Mouse (Mus musculus): ENCODE measurements around the gene Kdm1a. TPM values are rescaled to one million over a fixed set of nuclear protein-coding genes. Genes with fewer than 3 reads are reported as not detected.

The Kdm1a gene
- 147 and 183 TPM in 2 replicates for total RNA-seq (2014; rRNA removed)
- polyA plus RNA-seq (2015; fragmentation: Nextera tagmentation; extraction: Ambion mirVana): 40.7 and 47.7 TPM in 2 replicates

DNA sequence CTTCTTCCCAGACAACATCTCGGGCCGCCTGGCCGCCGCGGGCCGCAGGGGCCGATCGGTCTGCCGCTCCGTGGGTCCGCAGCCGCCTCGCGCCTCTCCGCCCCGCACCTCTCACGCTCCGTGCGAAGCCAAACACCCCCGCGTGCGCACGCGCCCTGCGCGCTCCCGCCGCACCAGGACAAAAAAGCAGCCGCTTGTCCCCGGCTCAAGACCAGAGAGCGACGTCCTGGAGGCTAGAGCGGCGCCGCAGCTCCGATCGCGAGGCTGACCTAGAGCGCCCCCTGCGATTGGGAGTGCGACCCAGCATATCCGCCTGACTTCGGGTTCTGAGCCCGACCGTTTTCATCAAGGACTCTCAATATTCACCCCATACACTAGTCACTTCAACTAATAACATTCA, at the start of gene Kdm1a:
TSS of gene Kdm1a (minus strand) at position 156 of the 400 bp plus-strand sequence.
- Histone ChIP-seq H3K27ac (ENCODE audit: low read depth, low read length) (peak within 1 kb of the TSS; percentile 95), H3K4me3 (ENCODE audit: low read depth, low read length) (peak within 1 kb of the TSS; percentile 98), H3K27me3 (ENCODE audit: insufficient read depth, low read length) (no peaks in the 10 kb centered on the region), H3K9ac (replicated peaks; ENCODE audit: low read length, poor library complexity, severe bottlenecking) (peak within 1 kb of the TSS; percentile 99), H3K4me2 (ENCODE audit: low read depth, low read length, poor library complexity, severe bottlenecking) (peak within 1 kb of the TSS; percentile 63), H3K4me1 (ENCODE audit: insufficient read depth, low read length) (peaks cover 4% of the 10 kb centered on the region; the same call in 1 of the 2 replicates), H3K9me3 (ENCODE audit: low read length) (no peaks in the 10 kb centered on the region), H3K36me3 (ENCODE audit: insufficient read depth, low read length) (no peaks in the 10 kb centered on the region)
- peak; percentile 96 for DNase-seq (ENCODE audit: low spot score)
- peak; percentile 93 for ATAC-seq (ENCODE audit: low FRiP score)
- TF ChIP-seq CTCF (IDR thresholded peaks at IDR 0.05): peak; percentile 96
- WGBS: 0% methylated on average over 33 of the region's 45 CpGs

DNA sequence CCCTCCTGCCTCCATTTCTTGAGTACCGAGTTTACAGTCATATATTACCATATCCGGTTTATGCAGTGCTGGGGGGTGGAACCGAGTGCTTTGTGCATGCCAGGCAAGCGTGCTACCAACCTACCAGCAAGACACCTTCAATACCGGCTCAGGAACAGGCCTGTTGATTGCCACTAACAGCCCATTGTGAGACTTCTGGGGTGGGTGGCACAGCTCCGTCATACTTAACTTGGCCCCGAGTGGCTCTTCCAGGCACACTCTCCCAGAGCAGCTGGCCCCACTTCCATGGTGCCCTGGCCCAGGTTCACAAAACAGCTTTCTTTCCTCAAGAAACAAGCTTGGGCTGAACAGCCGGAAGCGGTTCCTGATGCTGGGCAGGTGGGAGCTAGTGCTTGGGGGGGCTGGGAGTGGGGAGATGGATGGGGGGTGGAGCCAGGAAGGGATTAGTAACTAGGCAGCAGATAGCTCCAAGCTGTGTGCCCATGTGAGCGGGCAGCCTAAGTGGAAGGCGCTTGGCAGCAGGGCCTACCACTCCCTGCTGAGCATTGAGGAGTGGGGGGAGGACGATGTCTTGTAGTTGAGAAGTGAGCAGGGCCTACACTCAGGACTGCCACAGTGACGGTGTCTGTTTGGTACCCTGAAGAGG, 49.5 kb upstream of the Kdm1a start:
- ATAC-seq (ENCODE audit: low FRiP score) (peak; percentile 70), DNase-seq (ENCODE audit: low spot score) (peak; percentile 80)
- 36% methylated on average over 13 of the region's 13 CpGs for WGBS
- no peak for TF ChIP-seq CTCF (IDR thresholded peaks at IDR 0.05)
- Histone ChIP-seq H3K4me2 (ENCODE audit: low read depth, low read length, poor library complexity, severe bottlenecking) (no peak overlapping the region), H3K27ac (ENCODE audit: low read depth, low read length) (peak overlapping the region; percentile 59), H3K27me3 (ENCODE audit: insufficient read depth, low read length) (no peaks in the 10 kb centered on the region), H3K36me3 (ENCODE audit: insufficient read depth, low read length) (peaks cover 27% of the 10 kb centered on the region), H3K4me3 (ENCODE audit: low read depth, low read length) (no peak overlapping the region), H3K9ac (replicated peaks; ENCODE audit: low read length, poor library complexity, severe bottlenecking) (no peak overlapping the region), H3K9me3 (ENCODE audit: low read length) (no peaks in the 10 kb centered on the region), H3K4me1 (ENCODE audit: insufficient read depth, low read length) (no peaks in the 10 kb centered on the region)

- peak overlapping the region; percentile 59 for H3K27ac ChIP-seq (ENCODE audit: low read depth, low read length)
- 63% methylated on average over 3 of the region's 3 CpGs for WGBS
- H3K36me3 ChIP-seq (ENCODE audit: insufficient read depth, low read length): peaks cover 21% of the 10 kb centered on the region
- ATAC-seq (ENCODE audit: low FRiP score) (peak; percentile 29; the same call in 1 of the 2 replicates), DNase-seq (ENCODE audit: low spot score) (peak; percentile 79)
- H3K9ac ChIP-seq (replicated peaks; ENCODE audit: low read length, poor library complexity, severe bottlenecking): no peak overlapping the region
- peak; percentile 95 for TF ChIP-seq CTCF (IDR thresholded peaks at IDR 0.05)
- H3K4me2 ChIP-seq (ENCODE audit: low read depth, low read length, poor library complexity, severe bottlenecking): no peak overlapping the region
- H3K9me3 ChIP-seq (ENCODE audit: low read length): no peaks in the 10 kb centered on the region
- H3K4me3 ChIP-seq (ENCODE audit: low read depth, low read length): no peak overlapping the region
- no peaks in the 10 kb centered on the region for H3K4me1 ChIP-seq (ENCODE audit: insufficient read depth, low read length)
- no peaks in the 10 kb centered on the region for H3K27me3 ChIP-seq (ENCODE audit: insufficient read depth, low read length)
Measured at GRCm38 (mm10) chr4:136651357-136651811, 48.9 kb upstream of the Kdm1a start.

- Histone ChIP-seq H3K4me2 (ENCODE audit: low read depth, low read length, poor library complexity, severe bottlenecking) (no peak overlapping the region), H3K27me3 (ENCODE audit: insufficient read depth, low read length) (no peaks in the 10 kb centered on the region), H3K9ac (replicated peaks; ENCODE audit: low read length, poor library complexity, severe bottlenecking) (no peak overlapping the region), H3K4me1 (ENCODE audit: insufficient read depth, low read length) (no peaks in the 10 kb centered on the region), H3K9me3 (ENCODE audit: low read length) (no peaks in the 10 kb centered on the region), H3K27ac (ENCODE audit: low read depth, low read length) (no peak overlapping the region), H3K36me3 (ENCODE audit: insufficient read depth, low read length) (peaks cover 13% of the 10 kb centered on the region), H3K4me3 (ENCODE audit: low read depth, low read length) (no peak overlapping the region)
- no peak for TF ChIP-seq CTCF (IDR thresholded peaks at IDR 0.05)
- no peak for DNase-seq (ENCODE audit: low spot score)
- 71% methylated on average over 8 of the region's 8 CpGs for WGBS
- no peak for ATAC-seq (ENCODE audit: low FRiP score)
Measured at GRCm38 (mm10) chr4:136650261-136650660, 47.7 kb upstream of the Kdm1a start.

- DNase-seq (ENCODE audit: low spot score) (peak; percentile 32), ATAC-seq (ENCODE audit: low FRiP score) (no peak)
- Histone ChIP-seq H3K4me3 (ENCODE audit: low read depth, low read length) (no peak overlapping the region), H3K4me1 (ENCODE audit: insufficient read depth, low read length) (no peaks in the 10 kb centered on the region), H3K27me3 (ENCODE audit: insufficient read depth, low read length) (no peaks in the 10 kb centered on the region), H3K36me3 (ENCODE audit: insufficient read depth, low read length) (peaks cover 9% of the 10 kb centered on the region), H3K9me3 (ENCODE audit: low read length) (no peaks in the 10 kb centered on the region), H3K4me2 (ENCODE audit: low read depth, low read length, poor library complexity, severe bottlenecking) (no peak overlapping the region), H3K27ac (ENCODE audit: low read depth, low read length) (no peak overlapping the region), H3K9ac (replicated peaks; ENCODE audit: low read length, poor library complexity, severe bottlenecking) (no peak overlapping the region)
- 32% methylated on average over 13 of the region's 13 CpGs for WGBS
- no peak for TF ChIP-seq CTCF (IDR thresholded peaks at IDR 0.05)
Measured at GRCm38 (mm10) chr4:136649480-136650196, 47.1 kb upstream of the Kdm1a start.

All from midbrain, postnatal 0 days (tissue).